Mouse (Mus musculus) hindbrain, postnatal 0 days (tissue): Measurements from ENCODE around the gene Thoc6. TPM values are rescaled to one million over a fixed set of nuclear protein-coding genes. Genes with fewer than 3 reads are reported as not detected.

Experiments
- ATAC-seq: fragments of 200-750 bp; cut with Nextera tagmentation; 2 replicates; pipeline ENCODE4 v1.8.0; 2017; ENCODE audit warnings: mild to moderate bottlenecking, moderate TSS enrichment, moderate library complexity
- DNase-seq: peaks from one replicate; pipeline ENCODE4 v3.0.0-alpha.2; 2015; ENCODE audit warnings: low spot score
- H3K27ac ChIP-seq: fragments of 300-500 bp; sonication (generic); 2 replicates; pipeline ENCODE4 v1.5.1; 2014; ENCODE audit warnings: mild to moderate bottlenecking
- H3K27me3 ChIP-seq: fragments of 300-500 bp; sonication (generic); 2 replicates; pipeline ENCODE4 v1.6.1; 2014; ENCODE audit warnings: low read length, mixed read lengths; ENCODE audit not compliant: insufficient read depth
- H3K36me3 ChIP-seq: fragments of 300-500 bp; sonication (generic); 2 replicates; pipeline ENCODE4 v1.6.1; 2014; ENCODE audit warnings: low read length, mixed read lengths; ENCODE audit not compliant: insufficient read depth
- H3K4me1 ChIP-seq: fragments of 300-500 bp; sonication (generic); 2 replicates; pipeline ENCODE4 v1.6.1; 2014; ENCODE audit warnings: antibody characterized with exemption, low read length, mixed read lengths; ENCODE audit not compliant: insufficient read depth
- H3K4me2 ChIP-seq: fragments of 300-500 bp; sonication (generic); 2 replicates; pipeline ENCODE4 v1.6.1; 2014; ENCODE audit warnings: low read depth, mild to moderate bottlenecking, low read length, moderate library complexity, mixed read lengths
- H3K4me3 ChIP-seq: fragments of 300-500 bp; sonication (generic); 2 replicates; pipeline ENCODE4 v1.5.1; 2014; ENCODE audit warnings: low read length
- H3K9ac ChIP-seq: fragments of 300-500 bp; sonication (generic); replicated peaks from 2 replicates; pipeline ENCODE4 v1.6.1; 2014; ENCODE audit warnings: mild to moderate bottlenecking, low read length, moderate library complexity, mixed read lengths
- H3K9me3 ChIP-seq: fragments of 300-500 bp; sonication (generic); 2 replicates; pipeline ENCODE4 v1.6.1; 2016; ENCODE audit warnings: low read length, mixed read lengths
- CTCF ChIP-seq: IDR thresholded peaks from 2 replicates; pipeline ENCODE4 v1.5.1; 2016; ENCODE audit warnings: antibody characterized with exemption, control low read depth, low read depth
- WGBS: fragments of 180-500 bp; shearing (Covaris S2); extraction: QIAGEN DNeasy Blood & Tissue Kit; methylation state at CpG from one replicate; pipeline ENCODE4 v1.1.7; 2014; 5-methylcytosine and 5-hydroxymethylcytosine counted together
- polyA plus RNA-seq: library from polyadenylated mRNA; unstranded; fragments of >200 nt; fragmentation: Nextera tagmentation; extraction: Ambion mirVana; gene quantifications from 2 replicates; pipeline ENCODE4 v1.2.1, GENCODE M21; 2015
- total RNA-seq: library from RNA; depleted of rRNA; stranded (reverse); fragments of >200 nt; gene quantifications from 2 replicates; pipeline ENCODE4 v1.2.3, GENCODE M21; 2014

The Thoc6 gene
- total and polyA plus RNA-seq, 2 experiments from 2014 or later, result 28.1 to 28.4 TPM

DNA sequence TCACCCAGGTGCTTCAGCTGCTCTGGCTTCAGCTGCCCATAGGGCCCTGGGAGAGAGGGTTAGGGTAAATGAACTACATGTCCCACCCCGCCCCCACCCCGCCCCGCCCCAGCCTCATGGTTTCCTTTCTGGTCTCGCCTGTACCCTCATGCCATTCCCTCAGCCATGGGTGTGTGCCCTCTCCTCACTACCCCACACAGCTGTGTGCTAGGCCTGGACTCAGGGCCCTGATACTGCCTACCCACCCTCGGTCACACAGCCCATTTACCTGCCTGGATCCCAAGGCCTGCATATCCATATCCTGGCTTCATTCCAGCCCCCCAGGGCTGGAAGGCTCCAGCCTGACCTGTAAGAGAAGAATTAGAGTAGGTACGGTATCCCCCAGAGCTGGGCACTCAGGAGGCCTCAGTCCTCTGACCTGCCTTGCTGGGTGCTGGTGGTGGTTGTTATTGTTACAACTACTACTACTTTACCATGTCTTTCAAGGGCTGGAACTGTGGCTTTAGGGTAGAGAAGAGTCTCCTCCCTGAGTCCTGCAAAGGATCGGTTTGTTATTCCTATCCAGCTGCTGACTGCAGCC lies 31.9 kb upstream of the Thoc6 start:
- no peak overlapping the region for H3K9ac ChIP-seq
- H3K27ac ChIP-seq, result no peak overlapping the region
- no peaks in the 10 kb centered on the region; the same call in 1 of the 2 replicates for H3K27me3 ChIP-seq
- no peaks in the 10 kb centered on the region for H3K36me3 ChIP-seq
- no peak for TF ChIP-seq CTCF
- WGBS, result 68% methylated on average over 7 of the region's 7 CpGs
- ATAC-seq, result no peak; the same call in 1 of the 2 replicates
- no peaks in the 10 kb centered on the region for H3K9me3 ChIP-seq
- no peaks in the 10 kb centered on the region for H3K4me1 ChIP-seq
- H3K4me2 ChIP-seq, result no peak overlapping the region
- no peak for DNase-seq
- no peak overlapping the region for H3K4me3 ChIP-seq

GRCm38 (mm10) chr17:23704741-23705140 lies 31.1 kb upstream of the Thoc6 start:
- Histone ChIP-seq H3K27me3 (no peaks in the 10 kb centered on the region; the same call in 1 of the 2 replicates), H3K9ac (no peak overlapping the region), H3K9me3 (no peaks in the 10 kb centered on the region), H3K4me1 (no peaks in the 10 kb centered on the region), H3K27ac (no peak overlapping the region), H3K4me3 (no peak overlapping the region), H3K4me2 (no peak overlapping the region), H3K36me3 (no peaks in the 10 kb centered on the region)
- TF ChIP-seq CTCF, result no peak
- DNase-seq, result peak; percentile 25
- ATAC-seq, result no peak; the same call in 1 of the 2 replicates
- WGBS, result 27% methylated on average over 7 of the region's 7 CpGs

DNA sequence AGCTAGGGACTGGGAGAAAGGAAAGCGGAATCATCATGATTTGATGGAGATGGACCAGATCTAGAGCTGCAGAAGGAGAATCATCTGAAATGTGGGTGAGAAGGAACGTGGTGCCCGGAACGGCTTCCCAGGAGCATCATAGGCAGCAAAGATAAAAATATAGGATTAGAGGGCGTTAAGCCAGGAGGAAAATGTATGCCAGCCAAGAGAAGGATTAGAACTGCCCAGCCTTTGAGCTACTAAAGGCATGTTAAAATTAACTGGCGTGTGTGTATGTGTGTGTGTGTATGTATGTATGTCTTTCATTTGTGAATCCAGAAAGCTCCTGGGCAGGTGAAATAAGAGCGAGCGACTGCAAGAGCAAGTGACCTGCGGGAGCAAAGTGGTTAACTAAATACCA lies 29.6 kb upstream of the Thoc6 start:
- no peak for TF ChIP-seq CTCF
- Histone ChIP-seq H3K4me1 (no peaks in the 10 kb centered on the region), H3K4me3 (no peak overlapping the region), H3K9me3 (no peaks in the 10 kb centered on the region), H3K36me3 (no peaks in the 10 kb centered on the region), H3K27ac (no peak overlapping the region), H3K9ac (no peak overlapping the region), H3K4me2 (no peak overlapping the region), H3K27me3 (no peaks in the 10 kb centered on the region; the same call in 1 of the 2 replicates)
- ATAC-seq (no peak), DNase-seq (no peak)
- 76% methylated on average over 9 of the region's 9 CpGs for WGBS

GRCm38 (mm10) chr17:23700079-23700478 lies 26.4 kb upstream of the Thoc6 start:
- Histone ChIP-seq H3K9me3 (no peaks in the 10 kb centered on the region), H3K27me3 (peaks cover 3% of the 10 kb centered on the region; the same call in 1 of the 2 replicates), H3K27ac (peak overlapping the region; percentile 67; the same call in 1 of the 2 replicates), H3K4me3 (peak overlapping the region; percentile 71), H3K9ac (peak overlapping the region; percentile 64), H3K36me3 (no peaks in the 10 kb centered on the region), H3K4me1 (no peaks in the 10 kb centered on the region), H3K4me2 (peak overlapping the region; percentile 97)
- peak; percentile 87 for TF ChIP-seq CTCF
- WGBS, result 0% methylated on average over 27 of the region's 28 CpGs
- DNase-seq, result peak; percentile 96
- peak; percentile 97 for ATAC-seq

- 2% methylated on average over 67 of the region's 101 CpGs for WGBS
- Histone ChIP-seq H3K4me1 (no peaks in the 10 kb centered on the region), H3K36me3 (no peaks in the 10 kb centered on the region), H3K4me3 (peak overlapping the region; percentile 71), H3K9me3 (no peaks in the 10 kb centered on the region), H3K27ac (peak overlapping the region; percentile 67), H3K27me3 (peaks cover 3% of the 10 kb centered on the region; the same call in 1 of the 2 replicates), H3K9ac (peak overlapping the region; percentile 64), H3K4me2 (peak overlapping the region; percentile 97)
- no peak for TF ChIP-seq CTCF
- no peak for DNase-seq
- peak; percentile 64 for ATAC-seq
Measured at GRCm38 (mm10) chr17:23699131-23700077, 25.7 kb upstream of the Thoc6 start.

DNA sequence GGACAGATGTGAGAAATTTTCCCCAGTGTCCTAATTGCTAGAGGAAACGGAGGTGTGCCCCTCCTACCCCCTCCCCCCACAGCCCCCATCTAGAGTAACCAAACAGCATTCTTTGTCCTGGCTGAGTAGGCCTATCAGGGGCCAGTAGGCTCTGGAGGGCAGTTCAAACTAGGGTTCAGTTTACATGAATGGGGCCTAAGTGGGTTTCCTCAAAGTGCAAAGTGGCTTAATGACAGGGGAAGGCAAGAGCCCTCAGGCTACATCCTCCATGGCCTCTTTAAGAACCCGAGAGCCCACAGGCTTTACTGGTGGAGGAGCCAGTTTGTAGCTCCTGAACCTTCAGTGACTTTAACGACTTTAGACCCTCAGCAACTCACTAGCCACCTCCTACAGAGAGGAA lies 22.1 kb upstream of the Thoc6 start:
- TF ChIP-seq CTCF, result no peak
- Histone ChIP-seq H3K27ac (no peak overlapping the region), H3K9ac (no peak overlapping the region), H3K9me3 (no peaks in the 10 kb centered on the region), H3K4me2 (no peak overlapping the region), H3K4me3 (no peak overlapping the region), H3K4me1 (no peaks in the 10 kb centered on the region), H3K27me3 (0 out of 2 replicates have a peak, but pooled peaks cover 3% of the 10 kb centered on the region), H3K36me3 (no peaks in the 10 kb centered on the region)
- 26% methylated on average over 3 of the region's 3 CpGs for WGBS
- ATAC-seq (no peak), DNase-seq (no peak)
